Mouse (Mus musculus): ENCODE results near the gene A2m. TPM values are rescaled to one million over a fixed set of nuclear protein-coding genes. Genes with fewer than 3 reads are reported as not detected.

A2m gene
- 0.71 and 0.80 TPM in 2 replicates for polyA plus RNA-seq (2014; fragmentation: Nextera tagmentation; extraction: Ambion mirVana)

DNA sequence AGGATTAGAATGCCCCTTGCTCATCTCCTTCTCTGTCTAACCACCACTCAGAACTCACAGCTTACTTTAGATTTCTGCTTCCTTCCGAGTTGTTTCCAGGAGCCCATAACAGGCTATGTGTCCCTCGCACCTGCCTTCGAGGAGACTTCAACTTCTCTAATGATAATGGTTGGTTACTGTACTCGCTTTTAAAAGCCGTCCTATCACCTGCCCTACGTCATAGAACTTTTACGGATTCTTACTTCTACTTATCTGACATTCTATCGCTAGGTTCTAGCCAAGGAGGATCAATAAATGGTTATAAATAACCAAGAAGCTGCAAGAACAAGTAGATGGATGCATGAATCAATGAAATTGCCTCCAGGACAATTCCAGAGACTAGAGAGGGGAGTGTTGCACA, at the start of gene A2m:
Gene A2m, plus strand, starts transcription at position 301 of the 400 bp plus-strand sequence.
- H3K9me3 ChIP-seq (ENCODE audit: control insufficient read depth, low read length) = no peaks in the 10 kb centered on the region
- H3K4me2 ChIP-seq (ENCODE audit: low read length) = peak within 1 kb of the TSS; percentile 31
- WGBS = 84% methylated on average over 8 of the region's 8 CpGs
- H3K4me1 ChIP-seq (replicated peaks; ENCODE audit: control insufficient read depth, insufficient read depth, low read length) = no peaks in the 10 kb centered on the region
- no peak within 1 kb of the TSS for H3K9ac ChIP-seq (ENCODE audit: low read length)
- H3K27ac ChIP-seq (ENCODE audit: low read depth) = no peak within 1 kb of the TSS
- ATAC-seq (replicated peaks; ENCODE audit: low FRiP score, low TSS enrichment, low read depth) = no peak
- no peaks in the 10 kb centered on the region for H3K27me3 ChIP-seq (replicated peaks; ENCODE audit: control insufficient read depth, insufficient read depth, low read length)
- no peaks in the 10 kb centered on the region for H3K36me3 ChIP-seq (ENCODE audit: control insufficient read depth, insufficient read depth, low read length)
- DNase-seq (ENCODE audit: low spot score) = no peak
- peak within 1 kb of the TSS; percentile 2; the same call in 1 of the 2 replicates for H3K4me3 ChIP-seq (ENCODE audit: low read depth, low read length)

DNA sequence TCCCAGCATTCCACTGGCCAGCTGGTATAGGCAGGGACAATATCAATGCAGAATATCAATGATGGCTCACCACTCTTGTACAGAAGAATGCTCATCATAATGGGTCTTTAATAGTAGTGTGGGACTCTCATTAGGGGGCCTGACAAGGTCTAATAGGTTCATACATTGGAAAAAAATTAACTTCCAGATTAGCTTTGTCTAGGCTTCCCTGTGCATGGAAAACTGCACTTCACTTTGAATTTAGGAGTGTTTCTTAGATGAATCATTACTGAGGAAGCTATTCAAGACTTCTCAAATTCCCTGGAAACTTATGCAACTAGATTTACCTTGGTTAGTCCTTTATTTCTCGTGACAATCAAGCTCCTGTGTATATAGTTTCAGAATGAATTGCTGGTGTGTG, 45.0 kb upstream of the A2m start:
- no peak for ATAC-seq (replicated peaks; ENCODE audit: low FRiP score, low TSS enrichment, low read depth)
- Histone ChIP-seq H3K4me1 (replicated peaks; ENCODE audit: control insufficient read depth, insufficient read depth, low read length) (no peaks in the 10 kb centered on the region), H3K9ac (ENCODE audit: low read length) (no peak overlapping the region), H3K27me3 (replicated peaks; ENCODE audit: control insufficient read depth, insufficient read depth, low read length) (no peaks in the 10 kb centered on the region), H3K4me3 (ENCODE audit: low read depth, low read length) (no peak overlapping the region), H3K4me2 (ENCODE audit: low read length) (no peak overlapping the region), H3K9me3 (ENCODE audit: control insufficient read depth, low read length) (no peaks in the 10 kb centered on the region), H3K36me3 (ENCODE audit: control insufficient read depth, insufficient read depth, low read length) (no peaks in the 10 kb centered on the region), H3K27ac (ENCODE audit: low read depth) (no peak overlapping the region)
- 20% methylated on average over 1 of the region's 1 CpGs for WGBS
- DNase-seq (ENCODE audit: low spot score) = no peak

DNA sequence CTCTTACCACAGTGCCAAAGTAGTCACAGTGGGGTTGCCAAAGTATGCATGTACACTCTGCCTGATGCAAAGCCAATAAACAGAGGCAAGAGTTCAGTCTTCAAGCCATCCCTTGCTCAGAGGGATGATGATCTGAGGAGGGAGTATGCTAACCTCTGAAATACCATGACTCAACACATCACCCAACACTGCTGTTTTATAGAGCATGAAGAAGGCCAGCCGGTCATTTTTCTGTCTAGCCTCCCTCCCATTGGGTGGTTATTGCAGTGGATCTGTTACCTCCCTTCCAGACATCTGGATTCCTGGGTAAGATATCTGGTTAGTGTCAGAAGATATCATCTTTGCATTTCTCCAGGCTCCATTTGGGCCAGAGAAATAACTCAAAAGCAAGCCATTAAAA, 34.2 kb upstream of the A2m start:
- peak; percentile 43; the same call in 1 of the 2 replicates for ATAC-seq (replicated peaks; ENCODE audit: low FRiP score, low TSS enrichment, low read depth)

DNA sequence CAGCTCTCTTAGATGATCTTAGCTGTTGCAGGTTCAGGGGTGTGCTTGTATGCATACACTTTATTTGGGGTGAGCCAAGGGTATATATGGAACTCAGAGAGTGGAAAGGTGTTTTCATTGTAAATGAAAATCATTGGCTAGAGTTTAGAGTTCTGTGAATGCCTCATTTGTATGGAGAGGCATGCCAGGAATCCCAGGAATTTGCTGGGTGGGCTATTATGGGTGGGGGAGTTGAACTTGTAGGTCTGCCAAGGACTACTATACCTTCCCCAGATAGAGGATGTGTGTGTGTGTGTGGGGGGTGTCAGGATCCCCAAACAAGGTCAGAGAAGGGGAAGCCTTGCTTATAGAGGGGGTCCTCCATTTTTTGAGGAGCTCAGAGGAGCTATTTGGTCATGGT, 27.3 kb upstream of the A2m start:
- no peaks in the 10 kb centered on the region for H3K4me1 ChIP-seq (replicated peaks; ENCODE audit: control insufficient read depth, insufficient read depth, low read length)
- DNase-seq (ENCODE audit: low spot score) (no peak), ATAC-seq (replicated peaks; ENCODE audit: low FRiP score, low TSS enrichment, low read depth) (no peak)
- no peaks in the 10 kb centered on the region for H3K27me3 ChIP-seq (replicated peaks; ENCODE audit: control insufficient read depth, insufficient read depth, low read length)
- H3K27ac ChIP-seq (ENCODE audit: low read depth) = no peak overlapping the region
- H3K4me3 ChIP-seq (ENCODE audit: low read depth, low read length) = no peak overlapping the region
- no peaks in the 10 kb centered on the region for H3K9me3 ChIP-seq (ENCODE audit: control insufficient read depth, low read length)
- H3K9ac ChIP-seq (ENCODE audit: low read length) = no peak overlapping the region
- no peak overlapping the region for H3K4me2 ChIP-seq (ENCODE audit: low read length)
- no peaks in the 10 kb centered on the region for H3K36me3 ChIP-seq (ENCODE audit: control insufficient read depth, insufficient read depth, low read length)

More for the DNA sequence above, 34.2 kb upstream of the A2m start:
- H3K4me1 ChIP-seq (replicated peaks; ENCODE audit: control insufficient read depth, insufficient read depth, low read length) = no peaks in the 10 kb centered on the region
- H3K27me3 ChIP-seq (replicated peaks; ENCODE audit: control insufficient read depth, insufficient read depth, low read length) = no peaks in the 10 kb centered on the region
- DNase-seq (ENCODE audit: low spot score) = no peak
- no peak overlapping the region for H3K4me3 ChIP-seq (ENCODE audit: low read depth, low read length)
- H3K36me3 ChIP-seq (ENCODE audit: control insufficient read depth, insufficient read depth, low read length) = no peaks in the 10 kb centered on the region
- H3K27ac ChIP-seq (ENCODE audit: low read depth) = no peak overlapping the region
- 45% methylated on average over 1 of the region's 1 CpGs for WGBS
- H3K4me2 ChIP-seq (ENCODE audit: low read length) = no peak overlapping the region
- H3K9me3 ChIP-seq (ENCODE audit: control insufficient read depth, low read length) = no peaks in the 10 kb centered on the region
- no peak overlapping the region for H3K9ac ChIP-seq (ENCODE audit: low read length)

DNA sequence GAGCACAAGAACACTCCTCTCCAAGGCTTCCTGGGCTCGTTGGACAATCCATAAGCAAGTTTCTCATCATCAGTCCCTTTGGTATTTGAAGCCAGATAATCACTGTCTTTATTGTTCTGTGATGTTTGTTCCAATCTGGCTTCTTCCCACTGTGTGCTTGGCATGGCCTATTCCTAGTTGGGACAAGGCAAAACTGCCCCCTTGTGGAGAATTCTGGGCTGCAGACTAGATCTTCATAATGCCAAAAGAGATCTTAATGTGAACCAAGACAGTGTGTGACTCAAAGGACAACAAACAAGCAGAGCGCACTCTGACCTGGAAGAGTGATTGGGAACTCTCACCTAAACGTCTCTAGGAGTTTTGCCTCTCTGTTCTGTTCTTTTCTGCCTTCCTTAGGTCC, 23.4 kb upstream of the A2m start:
- no peak overlapping the region for H3K9ac ChIP-seq (ENCODE audit: low read length)
- 43% methylated on average over 3 of the region's 3 CpGs for WGBS
- no peak for ATAC-seq (replicated peaks; ENCODE audit: low FRiP score, low TSS enrichment, low read depth)
- DNase-seq (ENCODE audit: low spot score) = no peak
- no peak overlapping the region for H3K4me2 ChIP-seq (ENCODE audit: low read length)
- H3K9me3 ChIP-seq (ENCODE audit: control insufficient read depth, low read length) = no peaks in the 10 kb centered on the region
- H3K27ac ChIP-seq (ENCODE audit: low read depth) = no peak overlapping the region
- H3K4me3 ChIP-seq (ENCODE audit: low read depth, low read length) = no peak overlapping the region
- no peaks in the 10 kb centered on the region for H3K36me3 ChIP-seq (ENCODE audit: control insufficient read depth, insufficient read depth, low read length)
- H3K4me1 ChIP-seq (replicated peaks; ENCODE audit: control insufficient read depth, insufficient read depth, low read length) = no peaks in the 10 kb centered on the region
- H3K27me3 ChIP-seq (replicated peaks; ENCODE audit: control insufficient read depth, insufficient read depth, low read length) = no peaks in the 10 kb centered on the region

DNA sequence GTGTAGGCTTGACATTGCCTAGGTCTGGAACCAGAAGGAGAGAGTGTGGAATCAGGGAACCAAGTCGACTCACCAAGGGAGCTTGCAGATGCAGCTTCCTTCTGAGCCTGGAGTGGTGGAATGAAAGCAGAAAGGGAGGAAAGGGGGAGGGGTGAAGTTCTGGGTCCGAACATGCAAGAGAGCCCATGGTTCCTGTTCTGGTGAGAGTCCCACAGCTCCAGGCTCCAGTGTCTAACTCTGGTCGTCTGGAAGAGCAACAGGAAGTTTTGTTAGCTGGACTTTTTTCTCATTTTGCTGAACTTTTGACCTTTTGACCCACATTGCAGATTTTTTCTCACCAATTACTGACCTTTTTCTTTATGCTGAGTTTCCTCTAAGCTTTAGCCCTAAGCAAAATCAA, 17.7 kb upstream of the A2m start:
- H3K4me3 ChIP-seq (ENCODE audit: low read depth, low read length) = no peak overlapping the region
- DNase-seq (ENCODE audit: low spot score) = no peak
- no peak overlapping the region for H3K9ac ChIP-seq (ENCODE audit: low read length)
- H3K9me3 ChIP-seq (ENCODE audit: control insufficient read depth, low read length) = no peaks in the 10 kb centered on the region
- 22% methylated on average over 3 of the region's 3 CpGs for WGBS
- no peaks in the 10 kb centered on the region for H3K4me1 ChIP-seq (replicated peaks; ENCODE audit: control insufficient read depth, insufficient read depth, low read length)
- H3K27ac ChIP-seq (ENCODE audit: low read depth) = no peak overlapping the region
- no peaks in the 10 kb centered on the region for H3K27me3 ChIP-seq (replicated peaks; ENCODE audit: control insufficient read depth, insufficient read depth, low read length)
- no peaks in the 10 kb centered on the region for H3K36me3 ChIP-seq (ENCODE audit: control insufficient read depth, insufficient read depth, low read length)
- ATAC-seq (replicated peaks; ENCODE audit: low FRiP score, low TSS enrichment, low read depth) = no peak
- H3K4me2 ChIP-seq (ENCODE audit: low read length) = no peak overlapping the region

DNA sequence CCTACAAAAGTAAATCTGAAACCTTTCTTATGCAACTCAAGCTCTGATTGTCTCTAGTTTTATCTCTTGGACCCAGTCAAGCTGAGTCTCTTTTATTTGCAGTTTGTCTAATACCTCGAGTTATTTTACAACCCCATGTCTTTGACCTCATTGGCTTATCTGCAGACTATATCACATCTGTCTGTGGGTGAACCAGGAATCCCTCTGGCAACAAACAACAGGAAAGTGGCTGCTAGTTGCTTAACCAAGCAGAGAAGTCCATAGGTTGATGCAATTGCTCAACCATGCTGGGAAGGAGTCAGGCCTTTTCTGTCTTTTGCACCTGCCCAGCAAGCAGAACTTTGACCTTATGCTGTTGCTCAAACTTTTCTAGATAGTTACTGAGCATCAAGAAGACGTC, 12.7 kb upstream of the A2m start:
- Histone ChIP-seq H3K36me3 (ENCODE audit: control insufficient read depth, insufficient read depth, low read length) (no peaks in the 10 kb centered on the region), H3K4me3 (ENCODE audit: low read depth, low read length) (no peak overlapping the region), H3K4me2 (ENCODE audit: low read length) (no peak overlapping the region), H3K9ac (ENCODE audit: low read length) (no peak overlapping the region), H3K4me1 (replicated peaks; ENCODE audit: control insufficient read depth, insufficient read depth, low read length) (no peaks in the 10 kb centered on the region), H3K9me3 (ENCODE audit: control insufficient read depth, low read length) (no peaks in the 10 kb centered on the region), H3K27ac (ENCODE audit: low read depth) (no peak overlapping the region), H3K27me3 (replicated peaks; ENCODE audit: control insufficient read depth, insufficient read depth, low read length) (no peaks in the 10 kb centered on the region)
- DNase-seq (ENCODE audit: low spot score) (no peak), ATAC-seq (replicated peaks; ENCODE audit: low FRiP score, low TSS enrichment, low read depth) (peak; percentile 55; the same call in 1 of the 2 replicates)
- 56% methylated on average over 2 of the region's 2 CpGs for WGBS

DNA sequence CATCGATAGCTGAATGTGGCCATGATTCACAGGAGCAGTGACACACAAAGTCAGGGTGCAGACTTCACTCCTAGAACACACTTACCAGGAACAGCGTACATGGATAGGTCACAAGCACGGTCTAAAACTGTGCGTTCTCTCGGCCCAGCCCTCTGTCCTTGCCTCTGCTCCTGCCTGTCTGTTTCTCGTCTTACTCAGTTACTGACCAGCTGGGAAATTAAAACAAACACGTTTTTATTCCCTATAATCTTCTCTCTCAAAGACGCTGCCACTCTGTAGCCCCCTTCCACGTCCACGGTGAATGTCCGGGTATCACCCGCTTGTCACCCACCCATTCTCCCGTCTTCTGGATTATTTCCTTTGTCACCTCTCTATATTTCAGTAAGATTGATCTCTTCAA, 656 bp upstream of the A2m start:
- Histone ChIP-seq H3K36me3 (ENCODE audit: control insufficient read depth, insufficient read depth, low read length) (no peaks in the 10 kb centered on the region), H3K27ac (ENCODE audit: low read depth) (no peak overlapping the region), H3K9me3 (ENCODE audit: control insufficient read depth, low read length) (no peaks in the 10 kb centered on the region), H3K27me3 (replicated peaks; ENCODE audit: control insufficient read depth, insufficient read depth, low read length) (no peaks in the 10 kb centered on the region), H3K4me3 (ENCODE audit: low read depth, low read length) (no peak overlapping the region), H3K4me1 (replicated peaks; ENCODE audit: control insufficient read depth, insufficient read depth, low read length) (no peaks in the 10 kb centered on the region), H3K4me2 (ENCODE audit: low read length) (no peak overlapping the region), H3K9ac (ENCODE audit: low read length) (no peak overlapping the region)
- ATAC-seq (replicated peaks; ENCODE audit: low FRiP score, low TSS enrichment, low read depth) (no peak), DNase-seq (ENCODE audit: low spot score) (no peak)
- WGBS = 60% methylated on average over 13 of the region's 13 CpGs

DNA sequence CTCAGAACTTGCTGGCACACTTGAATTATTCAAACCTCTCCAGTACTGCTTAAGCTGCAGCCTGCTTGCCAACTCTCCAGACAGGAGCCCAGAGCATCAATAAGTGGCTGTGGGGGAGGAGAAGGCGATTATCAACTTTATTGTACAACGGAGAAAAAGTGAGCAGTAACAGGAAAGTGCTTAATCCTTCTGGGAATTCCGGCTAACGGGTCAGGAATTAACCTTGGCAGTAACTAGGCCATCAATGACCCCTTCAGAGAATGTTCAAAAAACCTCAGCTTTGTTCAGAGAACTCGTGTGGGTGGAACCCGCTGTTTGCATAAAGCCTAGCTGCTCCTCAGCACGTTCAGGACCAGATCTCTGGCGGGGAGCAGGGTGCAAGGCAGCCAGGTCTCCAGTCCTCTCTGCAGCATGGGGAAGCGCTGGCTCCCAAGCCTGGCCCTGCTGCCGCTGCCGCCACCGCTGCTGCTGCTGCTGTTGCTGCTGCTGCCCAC, 749 bp downstream of the A2m start:
- Histone ChIP-seq H3K4me2 (ENCODE audit: low read length) (peak overlapping the region; percentile 31), H3K4me1 (replicated peaks; ENCODE audit: control insufficient read depth, insufficient read depth, low read length) (no peaks in the 10 kb centered on the region), H3K4me3 (ENCODE audit: low read depth, low read length) (peak overlapping the region; percentile 2; the same call in 1 of the 2 replicates), H3K36me3 (ENCODE audit: control insufficient read depth, insufficient read depth, low read length) (no peaks in the 10 kb centered on the region), H3K9me3 (ENCODE audit: control insufficient read depth, low read length) (no peaks in the 10 kb centered on the region), H3K27me3 (replicated peaks; ENCODE audit: control insufficient read depth, insufficient read depth, low read length) (no peaks in the 10 kb centered on the region), H3K27ac (ENCODE audit: low read depth) (no peak overlapping the region), H3K9ac (ENCODE audit: low read length) (no peak overlapping the region)
- DNase-seq (ENCODE audit: low spot score) = peak; percentile 58
- ATAC-seq (replicated peaks; ENCODE audit: low FRiP score, low TSS enrichment, low read depth) = no peak
- WGBS = 9% methylated on average over 12 of the region's 12 CpGs
